Mouse (Mus musculus) monocyte, adult 2 months (primary cell): ENCODE results near the gene Lhfp.

ENCODE experiments used
- DNase-seq, 2 experiments: peaks; one replicate each; pipeline ENCODE4 v3.0.0; 2022; ENCODE audit warnings: low spot score in 2 of 2, low read depth in 1 of 2

Lhfp gene

DNA sequence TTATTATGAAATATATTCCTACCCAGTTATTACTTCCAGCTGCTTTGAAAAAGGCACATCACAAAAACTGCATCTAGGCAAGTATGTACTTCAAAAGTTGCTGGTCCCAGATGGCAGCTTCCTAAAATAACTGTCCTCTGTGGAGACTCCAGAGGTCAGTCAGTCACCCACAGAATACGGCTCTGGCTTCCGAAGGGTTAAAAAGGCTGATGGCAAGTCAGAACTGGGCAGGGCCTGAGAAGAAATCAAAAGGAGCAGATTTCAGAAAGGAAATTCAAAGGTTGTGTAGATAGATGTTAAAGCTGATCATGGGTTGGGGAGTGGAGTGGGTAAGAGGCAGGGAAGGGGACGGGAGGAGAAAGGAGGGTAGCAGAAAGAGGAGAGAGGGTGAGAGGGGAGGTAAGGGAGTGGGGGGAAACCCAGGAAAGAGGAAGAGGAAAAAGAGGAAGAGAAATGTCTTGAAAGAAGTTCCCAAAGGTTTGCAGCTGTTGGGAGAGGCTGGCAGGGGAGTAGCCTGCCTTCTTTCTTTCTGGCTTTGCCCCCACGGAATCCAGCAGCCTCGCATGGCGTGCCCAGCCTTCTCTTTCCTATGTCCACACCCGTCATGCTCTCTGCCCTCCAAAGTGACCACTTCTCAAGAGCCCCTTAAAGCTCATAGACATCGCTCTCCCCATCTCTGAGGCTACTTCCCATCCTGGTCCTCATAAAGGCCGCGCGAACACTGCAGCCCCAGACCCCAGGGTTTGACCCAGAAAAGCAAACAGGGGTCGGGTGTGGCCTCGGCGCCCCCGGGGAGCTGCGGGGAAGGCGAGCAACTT is 526 bp upstream of the Lhfp start:
- no peak for DNase-seq

- DNase-seq: no peak
Observed at GRCm38 (mm10) chr3:53042240-53042567, 876 bp downstream of the Lhfp start.

DNA sequence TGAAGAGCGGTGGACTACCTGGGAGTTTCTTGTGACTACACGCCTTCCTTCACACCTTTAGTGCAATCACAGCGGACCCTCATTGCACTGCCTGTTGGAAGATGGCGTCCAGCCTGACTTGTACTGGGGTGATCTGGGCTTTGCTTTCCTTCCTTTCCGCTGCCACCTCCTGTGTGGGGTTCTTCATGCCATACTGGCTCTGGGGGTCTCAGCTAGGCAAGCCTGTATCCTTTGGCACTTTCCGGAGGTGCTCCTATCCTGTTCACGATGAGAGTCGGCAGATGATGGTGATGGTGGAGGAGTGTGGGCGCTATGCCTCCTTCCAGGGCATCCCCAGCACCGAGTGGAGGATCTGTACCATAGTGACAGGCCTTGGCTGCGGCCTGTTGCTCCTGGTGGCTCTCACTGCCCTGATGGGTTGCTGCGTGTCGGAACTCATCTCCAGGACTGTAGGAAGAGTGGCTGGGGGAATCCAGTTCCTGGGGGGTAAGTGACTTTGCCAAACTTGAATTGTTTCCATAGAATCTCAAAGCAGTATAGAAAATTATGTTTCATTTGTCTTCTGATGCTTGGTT is 2.0 kb downstream of the Lhfp start:
- DNase-seq: no peak

GRCm38 (mm10) chr3:53044238-53044637 is 2.9 kb downstream of the Lhfp start:
- DNase-seq: no peak

DNA sequence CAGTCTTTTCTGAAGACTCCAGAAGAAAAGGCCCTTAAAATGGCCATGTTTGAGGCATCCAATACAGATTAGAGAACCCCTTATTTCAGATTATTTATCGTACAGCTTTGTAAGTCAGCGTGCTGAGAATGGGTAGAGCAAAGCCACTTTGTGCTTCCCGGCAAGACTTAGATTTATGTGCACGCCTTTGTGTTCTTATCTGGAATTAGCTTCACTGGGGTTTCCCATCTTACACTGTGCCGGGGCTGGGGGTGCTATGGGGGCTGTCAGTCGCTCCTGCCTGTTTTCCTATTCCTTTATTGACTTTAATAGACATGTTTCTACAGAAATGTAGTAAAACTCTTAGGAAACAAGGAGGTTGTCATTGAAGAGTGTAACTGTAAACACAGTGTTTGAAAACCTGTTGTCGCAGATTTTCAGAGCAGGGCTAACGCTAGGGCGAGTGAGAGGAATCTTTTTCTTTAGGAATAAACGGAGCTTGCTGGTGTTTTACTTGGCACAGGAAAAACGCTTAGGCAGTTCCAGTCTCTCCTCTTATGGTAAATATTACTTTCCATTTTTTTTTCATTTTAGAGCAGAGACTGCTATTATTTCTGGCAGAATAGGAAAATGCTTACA is 3.5 kb downstream of the Lhfp start:
- DNase-seq: no peak

GRCm38 (mm10) chr3:53045697-53046096 is 4.4 kb downstream of the Lhfp start:
- DNase-seq: no peak

DNA sequence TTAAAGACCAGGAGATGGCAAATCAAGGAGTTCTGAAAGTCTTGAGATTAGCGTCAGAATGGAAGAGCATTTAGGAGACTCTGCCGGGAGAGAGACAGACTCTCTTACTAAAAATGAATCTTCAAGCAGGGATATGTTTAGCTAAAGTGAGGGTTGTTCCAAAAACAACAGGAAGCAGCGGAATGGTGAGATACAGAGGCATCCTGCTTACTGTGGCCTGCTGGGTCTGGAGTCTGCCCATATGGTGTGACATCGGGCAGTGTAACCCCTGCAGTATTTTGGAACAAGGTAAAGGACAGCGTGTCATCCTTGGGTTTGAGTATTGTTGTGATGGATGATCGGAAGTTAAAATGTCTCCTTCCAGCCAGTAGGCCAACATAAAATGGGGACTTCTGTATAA is 5.0 kb downstream of the Lhfp start:
- DNase-seq: no peak

GRCm38 (mm10) chr3:53052385-53052784 is 11.1 kb downstream of the Lhfp start:
- no peak for DNase-seq

DNA sequence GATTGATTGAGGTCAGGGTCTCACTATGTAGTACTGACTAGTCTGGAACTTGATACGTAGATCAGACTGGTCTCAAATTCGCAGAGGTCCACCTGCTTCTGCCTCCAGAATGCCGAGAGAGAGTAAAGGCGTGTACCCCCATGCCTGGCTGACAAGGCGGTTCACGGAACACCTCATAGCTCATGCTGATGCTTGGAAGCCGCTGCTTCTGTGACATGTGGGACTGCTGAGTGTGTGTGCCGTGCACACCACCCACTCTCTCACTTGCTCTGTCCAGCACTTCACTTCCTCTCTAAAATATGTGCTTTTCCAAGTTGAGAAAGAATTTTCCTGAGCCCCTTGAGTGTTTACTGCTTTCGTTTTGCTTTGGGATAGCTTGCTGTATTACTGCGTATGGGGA is 15.1 kb downstream of the Lhfp start:
- DNase-seq: no peak

- no peak for DNase-seq
Observed at GRCm38 (mm10) chr3:53059959-53060358, 18.6 kb downstream of the Lhfp start.

DNA sequence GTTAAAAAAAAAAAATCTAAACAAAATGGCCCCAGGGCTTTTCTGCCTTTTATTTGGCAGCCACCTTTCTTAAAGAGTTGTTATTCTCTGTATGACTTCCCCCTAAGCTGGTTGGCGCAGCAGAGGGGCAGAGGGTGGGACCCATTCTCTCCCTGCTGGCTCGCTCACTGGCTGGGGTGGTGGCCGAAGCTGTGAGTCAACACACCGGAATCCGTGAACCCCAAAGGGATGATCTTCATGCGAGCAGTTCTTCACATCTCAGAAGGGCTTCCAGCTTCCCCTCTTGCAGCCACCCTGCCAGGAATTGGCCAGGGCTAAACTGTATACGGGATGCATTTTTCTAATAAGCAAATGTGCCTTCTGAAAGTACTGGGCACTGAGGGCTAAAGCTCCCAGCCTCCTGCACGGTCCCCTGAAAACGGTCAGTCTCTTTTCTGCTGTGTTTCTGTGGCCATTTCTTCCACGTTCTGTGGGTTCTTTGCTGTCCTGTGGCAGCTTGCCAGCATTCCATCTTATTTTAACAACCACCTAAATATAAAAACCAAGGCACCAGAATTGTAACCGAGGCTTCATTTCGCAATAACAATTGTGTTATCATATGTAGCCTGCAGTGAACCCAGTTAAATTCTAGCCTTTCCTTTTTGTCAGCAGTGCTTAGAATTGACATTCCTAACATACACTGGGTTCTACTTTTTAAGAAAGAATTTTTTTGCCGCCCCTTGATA is 22.3 kb downstream of the Lhfp start:
- DNase-seq: no peak

DNA sequence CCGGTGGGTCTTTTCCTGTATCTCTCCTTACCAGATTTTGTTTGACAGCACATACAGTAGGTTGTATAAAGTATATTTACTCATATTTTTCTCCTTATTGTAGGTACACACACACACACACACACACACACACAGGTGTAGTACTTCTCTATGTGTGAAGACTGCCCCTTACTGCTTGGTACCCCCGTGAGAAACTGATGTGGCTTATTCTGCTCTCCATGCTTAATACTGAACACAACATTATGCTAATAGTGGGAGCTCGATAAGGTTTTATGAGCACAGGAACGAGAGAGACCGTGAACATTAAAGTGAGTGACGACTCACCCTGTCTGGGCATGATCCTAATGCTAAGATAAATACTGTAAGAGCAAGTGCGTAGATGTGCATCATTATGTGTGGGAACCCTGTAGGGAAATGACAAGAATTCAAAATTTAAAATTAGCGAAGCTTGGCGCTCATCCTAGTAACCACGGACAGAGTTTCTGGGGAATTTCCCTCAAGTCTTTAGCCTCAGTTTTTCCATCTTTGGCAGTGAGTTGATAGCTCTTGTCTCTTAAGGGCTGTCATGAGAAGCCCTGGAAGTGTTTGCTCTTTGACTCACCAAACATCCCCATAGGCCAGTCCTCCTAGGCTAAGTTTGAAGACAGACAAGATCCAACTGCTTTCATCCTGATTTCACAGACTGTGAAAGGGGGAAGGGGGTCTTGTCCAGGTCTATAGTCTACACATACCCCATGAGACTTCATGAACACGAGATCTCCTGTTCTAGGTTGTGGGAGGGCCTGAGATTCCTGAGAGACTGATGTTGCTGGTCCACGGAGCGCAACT is 24.2 kb downstream of the Lhfp start:
- no peak for DNase-seq

GRCm38 (mm10) chr3:53066095-53066372 is 24.7 kb downstream of the Lhfp start:
- no peak for DNase-seq

GRCm38 (mm10) chr3:53068399-53068798 is 27.1 kb downstream of the Lhfp start:
- no peak for DNase-seq

- no peak for DNase-seq
Observed at GRCm38 (mm10) chr3:53074264-53074663, 32.9 kb downstream of the Lhfp start.

GRCm38 (mm10) chr3:53074761-53075160 is 33.4 kb downstream of the Lhfp start:
- DNase-seq: no peak

DNA sequence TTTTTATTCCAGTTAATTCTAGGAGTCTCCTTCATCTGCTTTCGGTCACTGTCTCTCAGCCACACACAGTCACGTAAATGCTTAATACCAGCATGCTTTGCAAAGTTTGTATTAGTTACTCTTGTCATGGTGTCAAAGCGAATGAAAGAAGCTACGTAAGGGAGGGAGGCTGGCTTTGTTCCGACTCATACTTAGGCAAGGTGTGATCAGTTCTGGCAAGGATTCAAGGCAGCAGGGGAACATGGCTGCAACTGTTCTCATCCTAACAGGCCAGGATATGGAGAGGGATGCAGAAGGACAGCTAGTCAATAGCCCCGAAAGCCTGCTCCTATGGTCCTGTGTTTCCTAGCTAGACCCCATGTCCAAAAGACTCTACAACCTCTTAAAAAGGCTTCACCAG is 39.0 kb downstream of the Lhfp start:
- no peak for DNase-seq

DNA sequence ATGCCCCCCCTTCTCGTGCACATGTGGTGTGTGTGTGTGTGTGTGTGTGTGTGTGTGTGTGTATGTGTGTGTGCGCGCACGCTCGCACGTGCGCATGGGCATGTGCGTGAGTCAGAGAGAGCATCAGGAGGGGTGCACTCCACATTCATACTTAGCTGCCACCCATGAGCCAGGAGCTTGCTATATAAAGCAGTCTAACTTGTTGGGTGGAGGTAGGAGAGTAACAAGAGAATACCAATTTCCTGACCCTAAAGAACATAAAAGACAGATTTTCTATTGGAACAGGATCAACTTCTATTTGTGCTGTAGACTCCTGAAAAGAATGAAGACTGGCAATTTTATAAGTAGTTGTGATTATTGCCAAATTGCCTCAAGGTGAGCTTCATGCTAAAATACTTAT is 39.4 kb downstream of the Lhfp start:
- DNase-seq: no peak

DNA sequence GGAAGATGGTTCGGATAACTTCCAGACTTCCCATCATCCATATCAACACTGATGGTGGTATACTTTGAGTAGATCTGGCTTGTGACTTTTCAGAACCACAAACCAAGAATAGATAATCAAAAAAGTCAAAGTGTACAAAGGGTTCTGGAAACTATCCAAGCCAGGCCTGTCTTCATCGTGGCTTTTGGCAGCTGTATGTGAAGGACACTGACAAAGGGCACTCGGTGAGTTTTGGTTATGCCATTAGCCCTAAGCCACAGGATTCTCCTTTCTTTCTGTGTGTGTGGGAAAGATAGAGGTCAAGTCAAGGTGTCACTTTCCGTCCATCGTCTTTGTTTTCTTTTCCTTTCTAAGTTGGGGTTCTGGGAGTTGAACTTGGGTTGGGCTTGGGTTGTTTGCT is 42.4 kb downstream of the Lhfp start:
- no peak for DNase-seq

GRCm38 (mm10) chr3:53084806-53085205 is 43.5 kb downstream of the Lhfp start:
- DNase-seq: no peak

- no peak for DNase-seq
Observed at GRCm38 (mm10) chr3:53086481-53087155, 45.3 kb downstream of the Lhfp start.
